Mouse (Mus musculus): ENCODE measurements around the gene Sorcs2. TPM values are rescaled to one million over a fixed set of nuclear protein-coding genes. Genes with fewer than 3 reads are reported as not detected.
A peak's percentile ranks its signal among the peaks of the same experiment; 100 is the strongest.

The Sorcs2 gene
- polyA plus RNA-seq, 1 experiment from 2014 or later, result 11.7 TPM

DNA sequence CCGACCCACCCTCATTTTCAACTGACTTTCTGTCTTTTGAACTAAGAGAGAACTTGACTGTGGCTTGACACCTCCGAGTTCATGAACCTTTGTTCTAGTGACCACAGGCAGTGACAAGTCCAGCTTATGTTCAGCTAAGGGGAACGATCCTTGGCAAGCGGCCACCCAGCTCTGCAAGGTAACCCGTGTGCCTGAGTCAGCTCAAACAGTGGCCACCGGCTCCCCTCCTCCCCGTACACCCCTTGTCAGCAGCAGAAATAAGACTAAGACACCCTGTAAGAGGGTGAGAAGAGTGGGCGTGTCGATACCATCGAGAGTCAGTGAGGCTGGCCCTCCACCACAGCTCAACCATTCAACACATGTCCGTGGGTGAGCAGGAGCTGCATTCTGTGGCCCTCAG, 221.5 kb downstream of the Sorcs2 start:
- Histone ChIP-seq H3K4me2 (no peak overlapping the region), H3K4me1 (replicated peaks) (peaks cover 22% of the 10 kb centered on the region), H3K4me3 (no peak overlapping the region), H3K9me3 (no peaks in the 10 kb centered on the region), H3K27ac (no peak overlapping the region), H3K36me3 (no peaks in the 10 kb centered on the region), H3K9ac (no peak overlapping the region), H3K27me3 (peaks cover 14% of the 10 kb centered on the region)
- WGBS, result 86% methylated on average over 11 of the region's 11 CpGs
- ATAC-seq (ENCODE audit: low FRiP score), result no peak

DNA sequence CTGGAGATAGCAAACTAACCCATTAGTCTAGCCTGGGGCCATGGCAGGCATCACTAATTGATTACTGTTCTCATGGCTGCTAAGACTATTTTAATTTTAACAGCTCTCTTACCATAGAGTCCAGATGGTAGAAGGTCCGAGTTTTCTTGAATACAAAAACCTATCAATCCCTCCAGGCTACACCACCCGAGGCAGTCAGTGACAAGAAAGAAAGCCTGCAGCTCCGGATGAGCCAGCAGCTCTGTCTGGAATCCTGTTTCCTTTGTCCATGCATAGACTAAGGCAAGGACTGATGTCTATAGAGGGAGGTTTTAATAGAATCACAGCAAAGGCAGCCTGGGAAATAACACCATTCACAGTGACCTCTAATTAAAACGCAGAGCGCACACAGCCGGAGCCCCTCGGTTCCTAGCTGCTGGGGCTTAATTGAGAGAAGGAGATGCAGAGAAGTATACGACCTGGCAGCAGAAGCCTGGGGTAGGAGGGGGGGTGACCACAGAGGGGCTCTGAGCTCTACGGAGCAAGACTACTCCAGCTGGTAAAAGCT, 223.3 kb downstream of the Sorcs2 start:
- WGBS, result 10% methylated on average over 9 of the region's 9 CpGs
- Histone ChIP-seq H3K4me3 (no peak overlapping the region), H3K27ac (peak overlapping the region; percentile 80), H3K4me1 (replicated peaks) (peaks cover 24% of the 10 kb centered on the region), H3K4me2 (peak overlapping the region; percentile 3; the same call in 1 of the 2 replicates), H3K9ac (no peak overlapping the region), H3K9me3 (no peaks in the 10 kb centered on the region), H3K27me3 (peaks cover 25% of the 10 kb centered on the region), H3K36me3 (no peaks in the 10 kb centered on the region)
- ATAC-seq (ENCODE audit: low FRiP score), result peak; percentile 81

DNA sequence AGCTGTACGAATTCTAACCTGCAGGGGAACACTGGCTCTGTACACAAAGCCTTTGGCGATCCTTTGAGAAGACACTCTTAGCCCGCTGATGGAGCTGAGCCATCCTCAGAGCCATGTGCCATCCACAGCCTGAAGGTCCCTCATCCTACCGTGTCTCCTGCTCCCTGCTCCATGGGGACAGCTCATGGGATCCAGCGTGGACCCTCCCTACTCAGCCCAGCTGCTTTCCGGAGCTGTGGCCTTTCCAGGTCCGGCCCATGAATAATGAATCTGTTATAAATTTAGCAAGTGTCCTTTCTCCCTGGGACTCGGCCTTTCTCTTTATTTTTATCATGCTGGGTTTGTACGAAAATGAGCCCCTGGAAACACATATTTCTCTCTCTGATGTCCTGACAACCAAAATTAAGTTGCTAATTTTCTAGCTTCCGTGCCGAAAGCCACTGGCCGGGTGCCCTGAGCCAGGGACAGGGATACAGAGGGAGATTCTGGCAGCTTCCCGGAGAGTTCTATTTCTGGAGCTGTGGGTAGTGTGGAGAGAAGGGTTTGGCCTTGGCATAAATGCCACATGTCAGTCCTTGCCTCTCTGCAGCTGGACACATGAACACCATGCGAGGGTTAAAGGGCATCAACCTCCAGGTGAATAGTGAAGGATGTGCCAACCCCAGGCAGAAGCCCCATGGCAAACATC, 228.8 kb downstream of the Sorcs2 start:
- H3K36me3 ChIP-seq, result no peaks in the 10 kb centered on the region
- no peak overlapping the region for H3K4me2 ChIP-seq

DNA sequence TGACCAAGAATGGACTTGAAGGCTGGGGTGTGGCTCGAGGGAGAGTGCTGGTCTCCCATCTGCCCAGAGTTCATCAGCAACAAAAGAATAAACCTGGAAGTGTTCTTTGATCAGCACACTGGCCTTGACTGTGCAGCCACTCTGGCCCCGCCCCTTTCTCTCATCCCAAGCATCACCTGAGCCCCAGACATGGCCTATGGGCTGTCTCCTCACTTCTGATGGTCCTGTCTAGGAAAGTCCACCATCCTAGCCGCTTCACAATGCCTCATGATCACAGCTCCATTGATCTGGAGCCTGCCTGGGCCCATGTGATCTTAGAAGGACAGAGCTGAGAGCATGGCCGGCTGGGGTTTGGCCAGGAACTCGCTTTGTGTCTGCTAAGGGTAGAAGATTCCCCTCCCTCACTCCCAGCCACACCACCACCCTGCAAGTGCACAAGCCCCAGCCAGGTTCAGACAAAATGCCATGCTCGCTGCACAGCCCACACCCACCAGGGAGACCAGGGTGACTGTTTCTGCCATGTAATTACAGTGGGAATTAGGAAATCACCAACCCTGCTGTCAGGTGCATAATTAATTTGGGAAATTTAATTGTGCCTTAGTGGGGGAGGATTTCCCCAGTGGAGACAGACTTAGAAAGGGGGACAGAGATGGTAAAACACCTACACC, 231.5 kb downstream of the Sorcs2 start:
- 66% methylated on average over 6 of the region's 6 CpGs for WGBS
- Histone ChIP-seq H3K9me3 (no peaks in the 10 kb centered on the region), H3K4me3 (no peak overlapping the region), H3K4me1 (replicated peaks) (peaks cover 41% of the 10 kb centered on the region), H3K27me3 (0 out of 2 replicates have a peak, but pooled peaks cover 14% of the 10 kb centered on the region), H3K4me2 (no peak overlapping the region), H3K36me3 (no peaks in the 10 kb centered on the region), H3K9ac (no peak overlapping the region), H3K27ac (peak overlapping the region; percentile 60)
- peak; percentile 55; the same call in 1 of the 2 replicates for ATAC-seq (ENCODE audit: low FRiP score)

More for the DNA sequence above, 228.8 kb downstream of the Sorcs2 start:
- H3K27me3 ChIP-seq, result peaks cover 22% of the 10 kb centered on the region
- ATAC-seq (ENCODE audit: low FRiP score), result 0 out of 2 replicates have a peak, but pooled peaks have one; percentile 21
- H3K4me1 ChIP-seq (replicated peaks), result peaks cover 44% of the 10 kb centered on the region
- 48% methylated on average over 14 of the region's 14 CpGs for WGBS
- H3K9me3 ChIP-seq, result no peaks in the 10 kb centered on the region
- H3K9ac ChIP-seq, result 0 out of 2 replicates have a peak overlapping the region, but pooled peaks have one; percentile 35
- no peak overlapping the region for H3K4me3 ChIP-seq
- H3K27ac ChIP-seq, result peak overlapping the region; percentile 30

DNA sequence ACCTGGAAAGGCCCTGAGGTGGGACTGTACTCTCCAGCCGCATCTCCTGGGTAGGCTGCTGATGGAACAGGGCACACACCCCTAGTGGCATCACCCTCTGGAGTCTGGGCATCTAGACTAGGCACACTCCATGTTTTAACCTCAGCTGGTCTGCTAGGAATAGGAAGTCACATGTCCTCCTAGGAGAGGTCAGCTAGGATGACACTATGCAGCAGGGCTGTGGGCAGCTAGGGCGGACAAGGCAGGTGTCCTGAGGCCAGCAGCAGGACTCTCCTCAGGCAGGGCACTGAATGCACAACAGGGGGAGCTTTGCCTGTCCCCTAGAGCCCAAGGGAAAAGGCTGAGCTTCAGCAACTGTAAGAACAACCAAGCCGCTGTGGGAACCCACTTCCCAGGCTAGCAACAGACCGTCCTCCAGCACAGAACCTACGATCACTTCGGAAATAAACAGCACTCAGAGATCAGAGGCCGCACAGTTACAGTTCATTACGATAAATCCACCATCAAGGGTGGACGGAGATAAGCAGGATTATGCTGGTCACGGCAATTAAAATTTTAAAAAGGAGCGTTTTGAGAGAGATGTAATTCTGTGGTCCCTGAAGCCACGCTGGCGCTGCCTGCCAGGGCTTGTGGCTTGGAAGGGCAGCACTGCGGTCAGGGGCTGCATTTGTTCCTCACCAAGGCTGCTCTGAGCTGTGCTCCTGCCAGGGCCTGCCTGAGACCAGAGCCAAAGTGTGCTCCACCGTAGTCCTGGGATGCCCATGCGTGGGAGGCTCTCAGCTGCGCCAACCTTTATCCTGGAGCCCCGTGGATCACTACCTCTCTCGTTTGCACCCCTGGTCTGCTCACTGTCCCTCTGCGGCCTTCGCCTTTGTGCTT, 232.3 kb downstream of the Sorcs2 start:
- no peak overlapping the region for H3K4me2 ChIP-seq
- ATAC-seq (ENCODE audit: low FRiP score), result peak; percentile 38; the same call in 1 of the 2 replicates
- H3K9ac ChIP-seq, result no peak overlapping the region
- H3K4me1 ChIP-seq (replicated peaks), result peaks cover 41% of the 10 kb centered on the region
- no peaks in the 10 kb centered on the region for H3K36me3 ChIP-seq
- 71% methylated on average over 21 of the region's 21 CpGs for WGBS
- no peak overlapping the region; the same call in 1 of the 2 replicates for H3K27ac ChIP-seq
- H3K27me3 ChIP-seq, result 0 out of 2 replicates have a peak, but pooled peaks cover 8% of the 10 kb centered on the region
- no peaks in the 10 kb centered on the region for H3K9me3 ChIP-seq
- no peak overlapping the region for H3K4me3 ChIP-seq

DNA sequence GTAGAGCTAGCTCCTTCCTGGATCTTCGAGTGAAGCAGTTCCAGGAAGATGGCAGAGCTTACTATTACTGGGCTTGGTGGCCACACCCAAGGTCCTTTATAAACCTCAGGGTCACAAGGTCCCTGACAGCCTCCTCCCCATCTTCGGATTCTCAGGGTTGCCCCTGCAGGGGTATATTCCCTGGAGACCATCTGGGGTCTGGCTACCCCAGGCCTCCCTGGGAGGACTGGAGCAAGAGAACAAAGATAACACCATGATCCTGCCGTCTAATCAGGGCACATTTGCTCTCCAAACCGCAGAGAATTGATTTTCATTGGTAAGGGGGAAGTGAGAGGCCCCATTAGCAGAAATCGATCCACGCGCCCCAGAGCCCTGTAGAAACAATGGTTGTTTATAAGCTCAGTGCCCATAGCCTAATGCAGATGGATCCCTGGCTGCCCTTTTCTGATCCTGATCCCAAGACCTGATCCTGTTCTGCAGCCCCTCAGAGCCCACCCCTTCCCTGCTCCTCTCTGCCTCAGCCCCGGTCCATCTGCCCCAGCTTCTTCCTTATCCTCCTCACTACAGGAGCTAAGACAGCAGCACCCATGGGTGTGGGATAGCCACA, 243.0 kb downstream of the Sorcs2 start:
- Histone ChIP-seq H3K27ac (peak overlapping the region; percentile 30; the same call in 1 of the 2 replicates), H3K9ac (0 out of 2 replicates have a peak overlapping the region, but pooled peaks have one; percentile 35), H3K9me3 (no peaks in the 10 kb centered on the region), H3K27me3 (peaks cover 18% of the 10 kb centered on the region), H3K36me3 (no peaks in the 10 kb centered on the region), H3K4me3 (no peak overlapping the region), H3K4me2 (no peak overlapping the region), H3K4me1 (replicated peaks) (peaks cover 25% of the 10 kb centered on the region)
- no peak for ATAC-seq (ENCODE audit: low FRiP score)
- 23% methylated on average over 8 of the region's 8 CpGs for WGBS

DNA sequence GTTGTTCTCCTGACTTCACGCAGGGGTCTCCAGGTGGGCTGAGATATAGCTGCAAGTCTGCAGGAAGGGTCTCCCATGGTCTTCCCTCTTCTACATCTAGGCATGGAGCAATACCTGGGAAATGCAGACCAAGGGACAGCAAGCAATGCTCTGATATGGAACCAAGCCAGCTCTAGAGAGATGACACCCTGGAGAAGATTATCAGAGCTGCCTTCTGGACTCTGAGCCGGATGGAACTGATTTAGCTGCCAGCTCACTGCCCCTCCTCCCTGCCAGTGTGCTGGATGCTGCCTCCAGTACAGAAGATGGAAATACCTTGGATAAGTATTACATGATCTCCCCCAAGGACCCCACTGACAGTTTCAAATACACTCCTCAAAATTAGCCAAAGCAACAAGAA, 244.7 kb downstream of the Sorcs2 start:
- no peak overlapping the region for H3K4me3 ChIP-seq
- no peak overlapping the region for H3K4me2 ChIP-seq
- H3K9me3 ChIP-seq, result no peaks in the 10 kb centered on the region
- 78% methylated on average over 2 of the region's 2 CpGs for WGBS
- H3K27me3 ChIP-seq, result peaks cover 22% of the 10 kb centered on the region
- H3K27ac ChIP-seq, result no peak overlapping the region
- H3K4me1 ChIP-seq (replicated peaks), result peaks cover 28% of the 10 kb centered on the region
- no peaks in the 10 kb centered on the region for H3K36me3 ChIP-seq
- H3K9ac ChIP-seq, result no peak overlapping the region
- no peak for ATAC-seq (ENCODE audit: low FRiP score)

DNA sequence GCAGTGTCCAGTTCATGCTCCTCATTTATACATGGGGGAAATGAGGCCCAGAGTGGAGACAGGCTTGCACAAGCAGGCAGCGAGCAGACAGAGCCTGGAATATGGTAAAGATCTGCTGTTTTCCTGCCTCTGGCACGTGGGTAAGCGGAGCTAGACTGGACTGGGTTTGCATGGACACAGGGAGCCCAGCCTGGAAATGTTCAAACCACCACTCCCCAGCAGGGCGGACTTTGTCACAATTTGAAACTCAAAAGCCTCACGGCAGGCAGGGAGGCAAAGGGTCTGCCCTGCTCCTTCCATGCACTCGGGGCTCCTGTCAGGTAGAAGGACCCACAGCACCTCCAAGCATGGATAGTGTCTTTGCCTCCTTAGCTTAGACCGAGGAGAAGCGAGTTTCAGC, 246.9 kb downstream of the Sorcs2 start:
- no peak overlapping the region for H3K27ac ChIP-seq
- peaks cover 19% of the 10 kb centered on the region for H3K4me1 ChIP-seq (replicated peaks)
- no peak overlapping the region for H3K4me2 ChIP-seq
- H3K27me3 ChIP-seq, result peaks cover 24% of the 10 kb centered on the region
- H3K4me3 ChIP-seq, result no peak overlapping the region
- no peaks in the 10 kb centered on the region for H3K9me3 ChIP-seq
- no peak overlapping the region for H3K9ac ChIP-seq
- ATAC-seq (ENCODE audit: low FRiP score), result no peak
- H3K36me3 ChIP-seq, result no peaks in the 10 kb centered on the region
- WGBS, result 64% methylated on average over 8 of the region's 8 CpGs

DNA sequence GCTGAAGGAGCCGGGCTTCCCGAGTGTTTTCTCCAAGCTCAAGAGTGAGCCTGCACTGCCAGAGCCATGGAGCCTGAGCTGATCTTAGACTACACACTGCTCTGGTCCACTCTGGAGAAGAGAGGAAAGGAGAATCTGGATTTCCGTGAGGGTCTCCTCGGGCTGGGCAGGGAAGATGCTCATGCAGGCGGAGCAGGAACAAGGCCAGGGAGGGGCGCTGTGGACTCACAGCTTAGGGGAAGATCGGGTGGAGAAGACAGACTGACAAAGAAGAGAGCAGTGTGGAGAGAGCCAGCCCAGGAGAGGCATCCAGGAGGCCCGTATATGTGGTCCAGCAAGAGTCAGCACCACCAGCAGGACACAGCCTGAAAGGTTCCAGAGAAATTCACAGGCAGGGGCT, 248.8 kb downstream of the Sorcs2 start:
- peaks cover 30% of the 10 kb centered on the region for H3K27me3 ChIP-seq
- no peak overlapping the region for H3K9ac ChIP-seq
- H3K27ac ChIP-seq, result no peak overlapping the region
- no peaks in the 10 kb centered on the region for H3K36me3 ChIP-seq
- 49% methylated on average over 8 of the region's 8 CpGs for WGBS
- peaks cover 18% of the 10 kb centered on the region for H3K4me1 ChIP-seq (replicated peaks)
- H3K4me2 ChIP-seq, result no peak overlapping the region
- no peak overlapping the region for H3K4me3 ChIP-seq
- ATAC-seq (ENCODE audit: low FRiP score), result no peak
- H3K9me3 ChIP-seq, result no peaks in the 10 kb centered on the region

DNA sequence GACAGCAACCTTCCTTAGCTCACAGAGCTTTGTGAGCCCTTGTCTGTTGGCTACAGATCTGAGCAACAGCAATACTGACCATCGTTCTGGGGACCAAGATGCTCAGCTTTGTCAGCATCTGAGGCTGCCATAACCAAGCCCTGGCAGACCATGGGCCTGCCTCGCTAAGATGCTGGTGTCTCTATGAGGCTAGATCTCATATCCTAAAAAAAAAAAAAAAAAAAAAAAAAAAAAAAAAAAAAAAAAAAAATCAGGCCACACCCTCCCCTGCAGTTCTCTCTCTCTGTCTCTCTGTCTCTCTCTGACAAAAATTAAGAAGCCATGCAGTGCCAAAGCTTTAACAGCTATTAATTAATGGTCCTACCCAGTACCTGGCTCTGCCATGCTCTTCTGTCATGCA, 251.3 kb downstream of the Sorcs2 start:
- Histone ChIP-seq H3K9ac (no peak overlapping the region), H3K27me3 (peaks cover 25% of the 10 kb centered on the region), H3K4me1 (replicated peaks) (peaks cover 32% of the 10 kb centered on the region), H3K27ac (no peak overlapping the region; the same call in 1 of the 2 replicates), H3K4me2 (no peak overlapping the region), H3K36me3 (no peaks in the 10 kb centered on the region), H3K4me3 (no peak overlapping the region), H3K9me3 (no peaks in the 10 kb centered on the region)
- 86% methylated on average over 2 of the region's 2 CpGs for WGBS
- ATAC-seq (ENCODE audit: low FRiP score), result no peak

DNA sequence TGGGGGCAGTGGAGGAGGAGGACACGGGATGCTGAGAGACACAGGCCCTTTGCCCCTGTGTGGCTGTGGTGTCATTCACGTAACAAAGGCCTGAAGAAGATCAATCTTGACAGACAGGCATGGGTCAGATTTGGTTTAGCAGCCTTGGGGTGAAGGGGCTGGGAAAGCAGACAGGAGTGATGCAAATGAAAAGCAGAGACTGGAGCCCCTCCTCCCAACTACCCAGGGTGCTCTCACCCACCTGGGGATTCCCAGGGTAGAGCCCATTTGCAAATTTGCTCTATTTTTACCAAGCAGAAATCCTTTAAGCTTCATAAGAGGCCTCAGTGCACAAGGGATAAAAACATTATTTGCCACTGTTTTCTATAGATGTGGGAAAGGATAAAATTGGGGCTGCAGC, 253.4 kb downstream of the Sorcs2 start:
- Histone ChIP-seq H3K4me3 (no peak overlapping the region), H3K9me3 (no peaks in the 10 kb centered on the region), H3K36me3 (no peaks in the 10 kb centered on the region), H3K4me2 (no peak overlapping the region), H3K4me1 (replicated peaks) (peaks cover 32% of the 10 kb centered on the region), H3K9ac (no peak overlapping the region), H3K27ac (no peak overlapping the region), H3K27me3 (peaks cover 23% of the 10 kb centered on the region)
- ATAC-seq (ENCODE audit: low FRiP score), result no peak
- WGBS, result 24% methylated on average over 2 of the region's 2 CpGs

All from hindbrain, embryonic 13.5 days (tissue).